Comparison of ENCODE assay signal across 19 mouse cellular contexts in the genomic region with DNA sequence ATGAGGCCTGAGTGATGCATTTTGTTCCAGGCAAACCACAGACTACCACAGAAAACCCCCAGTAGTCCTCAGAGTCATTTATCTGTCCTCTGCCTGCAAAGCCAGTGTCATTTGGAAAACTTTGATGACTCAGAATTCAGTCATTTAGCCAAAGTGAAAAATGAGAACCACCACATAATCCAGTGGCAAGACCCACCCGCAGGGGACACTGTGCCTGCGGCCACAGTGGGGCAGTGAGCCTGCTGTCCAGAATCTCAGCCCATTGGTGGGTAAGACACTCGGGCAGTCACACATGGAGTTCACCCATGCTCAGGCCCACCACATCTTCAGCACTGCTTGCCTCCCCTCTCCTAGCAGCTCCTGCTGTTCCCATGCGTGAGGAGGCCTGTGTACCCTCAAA.
DNase-seq lines count a peak whose midpoint lies in the region; ATAC-seq and TF ChIP-seq lines count a peak whose summit lies in the region.
"Had no signal": no experiment of that assay in that cellular context is flagged by ENCODE, and none has a peak within 500 bp of the region (broad histone marks: within the 10 kb centered on the region; RNA-seq: fewer than 3 reads in every experiment).

No protein-coding gene starts in this region.

- no peak for TF ChIP-seq EP300 in heart, postnatal 0 days (IDR thresholded peaks at IDR 0.05; ENCODE audit: low read depth)

- TF ChIP-seq POLR2A in spleen, adult 2 months (IDR thresholded peaks at IDR 0.05; ENCODE audit: low read depth, low read length), result no peak
- no peak for TF ChIP-seq POLR2A in bone marrow macrophage, adult 2 months (IDR thresholded peaks at IDR 0.05; ENCODE audit: borderline replicate concordance, low read depth, low read length)
- peak; percentile 65 for TF ChIP-seq POLR2A in myocyte (IDR thresholded peaks at IDR 0.05; ENCODE audit: insufficient read length, low read depth)

- no peaks in the 10 kb centered on the region for H3K27me3 ChIP-seq in heart, postnatal 0 days (ENCODE audit: control insufficient read depth, insufficient read depth, low read length)
- H3K27me3 ChIP-seq in spleen, adult 2 months (ENCODE audit: control insufficient read depth, insufficient read depth, low read length), result no peaks in the 10 kb centered on the region
- H3K27me3 ChIP-seq in myocyte (ENCODE audit: control insufficient read depth, insufficient read depth, insufficient read length), result no peaks in the 10 kb centered on the region
- H3K27me3 ChIP-seq: embryonic facial prominence, embryonic 15.5 days; heart, embryonic 13.5 days; intestine, embryonic 15.5 days; midbrain, embryonic 15.5 days; neural tube, embryonic 13.5 days had no signal

- ATAC-seq in heart, postnatal 0 days (ENCODE audit: insufficient read depth, low read depth), result no peak
- ATAC-seq in cerebellum, adult (ENCODE audit: insufficient number of reproducible peaks, low FRiP score, low TSS enrichment), result no peak
- ATAC-seq: intestine, embryonic 15.5 days; midbrain, embryonic 15.5 days had no signal

- no peaks in the 10 kb centered on the region for H3K79me2 ChIP-seq in myocyte (ENCODE audit: control insufficient read depth, insufficient read depth)

- peaks cover 9% of the 10 kb centered on the region; the same call in 1 of the 2 replicates for H3K36me3 ChIP-seq in heart, postnatal 0 days (replicated peaks; ENCODE audit: control insufficient read depth, insufficient read depth, low read length)
- peaks cover 10% of the 10 kb centered on the region for H3K36me3 ChIP-seq in spleen, adult 2 months (ENCODE audit: control insufficient read depth, insufficient read depth, low read length)
- no peaks in the 10 kb centered on the region for H3K36me3 ChIP-seq in myocyte (ENCODE audit: control insufficient read depth, insufficient read depth)
- H3K36me3 ChIP-seq: embryonic facial prominence, embryonic 15.5 days; intestine, embryonic 15.5 days; midbrain, embryonic 15.5 days had no signal

- no peak for DNase-seq in heart, postnatal 0 days (ENCODE audit: low spot score)
- DNase-seq in heart, adult 9 months (ENCODE audit: low spot score in 2 of 2), result no peak
- no peak for DNase-seq in spleen, adult 2 months (ENCODE audit: low read depth in 1 of 2, low spot score in 2 of 2)
- no peak for DNase-seq in spleen, adult 12 weeks (ENCODE audit: low spot score)
- no peak for DNase-seq in right cerebral cortex, postnatal 36 days (ENCODE audit: low spot score in 2 of 2)
- DNase-seq: cerebellum, postnatal 14 days; gastrocnemius, postnatal 10 days; kidney, postnatal 25 days; lung, postnatal 10 days; thymus, postnatal 36 days had no signal

- 0 out of 2 replicates have a peak overlapping the region, but pooled peaks have one; percentile 5 for H3K9ac ChIP-seq in heart, postnatal 0 days (replicated peaks; ENCODE audit: low read depth, low read length)
- H3K9ac ChIP-seq: embryonic facial prominence, embryonic 15.5 days; intestine, embryonic 15.5 days; midbrain, embryonic 15.5 days; neural tube, embryonic 13.5 days had no signal

- H3ac ChIP-seq in myocyte (ENCODE audit: control insufficient read depth, insufficient read length), result no peak overlapping the region

- peaks cover 33% of the 10 kb centered on the region for H3K4me1 ChIP-seq in heart, postnatal 0 days (ENCODE audit: control insufficient read depth, insufficient read depth)
- peaks cover 52% of the 10 kb centered on the region for H3K4me1 ChIP-seq in spleen, adult 2 months (ENCODE audit: control insufficient read depth, insufficient read depth, insufficient read length)
- H3K4me1 ChIP-seq in bone marrow macrophage, adult 2 months (ENCODE audit: control insufficient read depth, insufficient read depth, low read length), result peaks cover 62% of the 10 kb centered on the region

- H3K4me2 ChIP-seq in heart, postnatal 0 days (ENCODE audit: low read depth, low read length), result no peak overlapping the region
- peak overlapping the region; percentile 58 for H3K4me2 ChIP-seq in myocyte (ENCODE audit: low read depth)
- H3K4me2 ChIP-seq: embryonic facial prominence, embryonic 15.5 days; heart, embryonic 13.5 days; intestine, embryonic 15.5 days; midbrain, embryonic 15.5 days; neural tube, embryonic 13.5 days had no signal

- 79% methylated on average over 4 of the region's 4 CpGs for WGBS in heart, postnatal 0 days
- 84% methylated on average over 4 of the region's 4 CpGs for WGBS in spleen, adult 2 months

- H3K4me3 ChIP-seq in heart, postnatal 0 days (ENCODE audit: low read depth, low read length), result no peak overlapping the region
- no peak overlapping the region for H3K4me3 ChIP-seq in spleen, adult 2 months (ENCODE audit: extremely low read depth, insufficient read depth, insufficient read length)
- H3K4me3 ChIP-seq in bone marrow macrophage, adult 2 months (ENCODE audit: insufficient read depth, low read length), result no peak overlapping the region
- peak overlapping the region; percentile 11 for H3K4me3 ChIP-seq in myocyte
- H3K4me3 ChIP-seq: embryonic facial prominence, embryonic 15.5 days; heart, embryonic 13.5 days; hindbrain, embryonic 10.5 days; intestine, embryonic 15.5 days; midbrain, embryonic 15.5 days; neural tube, embryonic 13.5 days had no signal

- 0 out of 2 replicates have a peak overlapping the region, but pooled peaks have one; percentile 22 for H3K27ac ChIP-seq in heart, postnatal 0 days (ENCODE audit: low read depth)
- H3K27ac ChIP-seq in spleen, adult 2 months (ENCODE audit: insufficient read depth, low read length), result peak overlapping the region; percentile 74; the same call in 1 of the 2 replicates
- peak overlapping the region; percentile 65 for H3K27ac ChIP-seq in bone marrow macrophage, adult 2 months (ENCODE audit: insufficient read depth, low read depth, low read length)
- H3K27ac ChIP-seq: embryonic facial prominence, embryonic 15.5 days; intestine, embryonic 15.5 days; midbrain, embryonic 15.5 days; neural tube, embryonic 13.5 days had no signal

- H3K9me3 ChIP-seq in heart, postnatal 0 days (replicated peaks; ENCODE audit: control insufficient read depth, low read length), result no peaks in the 10 kb centered on the region
- H3K9me3 ChIP-seq: embryonic facial prominence, embryonic 15.5 days; heart, embryonic 13.5 days; hindbrain, embryonic 10.5 days; intestine, embryonic 15.5 days; midbrain, embryonic 15.5 days; neural tube, embryonic 13.5 days had no signal

- no peak for TF ChIP-seq CTCF in heart, postnatal 0 days (IDR thresholded peaks at IDR 0.05; ENCODE audit: low read depth)
- TF ChIP-seq CTCF in spleen, adult 2 months (IDR thresholded peaks at IDR 0.05; ENCODE audit: extremely low read depth, insufficient read depth, insufficient read length, insufficient replicate concordance), result no peak
- TF ChIP-seq CTCF in bone marrow macrophage, adult 2 months (IDR thresholded peaks at IDR 0.05; ENCODE audit: low read depth, low read length), result no peak

TF ChIP-seq in myocyte, 11 proteins besides CTCF, POLR2A, EP300 and RAD21:
- peak; percentile 81 for TF ChIP-seq POLR2AphosphoS2 (IDR thresholded peaks at IDR 0.05; ENCODE audit: insufficient read length, low read depth)
- peak in 2 of 3 experiments; percentile 26 to 71 for TF ChIP-seq MYOD1 (IDR thresholded peaks at IDR 0.05; ENCODE audit: control insufficient read depth in 1 of 3, insufficient read length in 2 of 3, low read depth in 2 of 3)
- no peak for TF ChIP-seq MAX (IDR thresholded peaks at IDR 0.05; ENCODE audit: low read depth)
- no peak for TF ChIP-seq USF1 (IDR thresholded peaks at IDR 0.05; ENCODE audit: low read depth)
- no peak for TF ChIP-seq E2F4 (IDR thresholded peaks at IDR 0.05; ENCODE audit: insufficient read depth)
- no peak for TF ChIP-seq SRF (IDR thresholded peaks at IDR 0.05; ENCODE audit: control insufficient read depth, insufficient read length, low read depth)
- peak; percentile 35 for TF ChIP-seq TCF12 (IDR thresholded peaks at IDR 0.05; ENCODE audit: insufficient read depth, poor library complexity, severe bottlenecking)
- TF ChIP-seq MYOG (IDR thresholded peaks at IDR 0.05; ENCODE audit: control insufficient read depth in 1 of 3, insufficient read depth in 1 of 3, insufficient read length in 2 of 3, low read depth in 2 of 3), result peak in 2 of 3 experiments; percentile 17 to 86
- no peak for TF ChIP-seq TCF3 (IDR thresholded peaks at IDR 0.05; ENCODE audit: insufficient read length, low read depth)
- TF ChIP-seq CEBPB (IDR thresholded peaks at IDR 0.05; ENCODE audit: insufficient read depth, poor library complexity, severe bottlenecking), result no peak
- no peak for TF ChIP-seq REST (IDR thresholded peaks at IDR 0.05; ENCODE audit: insufficient read depth, insufficient read length)
TF ChIP-seq in myocyte: peak in this region for 4.

Comparison
In these comparisons a context has a peak if more than half of its experiments do, and no peak if none do; other contexts are left out.
1. H3K27ac ChIP-seq: peak in every context shown above with its lines; median percentile 74 in spleen, adult 2 months; 65 in bone marrow macrophage, adult 2 months; 22 in heart, postnatal 0 days.